Mouse (Mus musculus) layer of hippocampus, postnatal 10 days (tissue): Measurements from ENCODE around the gene Aebp1. TPM values are rescaled to one million over a fixed set of nuclear protein-coding genes. Genes with fewer than 3 reads are reported as not detected.
A peak's percentile ranks its signal among the peaks of the same experiment; 100 is the strongest.
"Not testable (repeated sequence)": the region's sequence is repeated elsewhere in the genome, so short reads cannot be mapped to it uniquely, and the experiment has no call there.

Experiments
- DNase-seq, 2 experiments: peaks; one replicate each; pipeline ENCODE4 v3.0.0; 2021; ENCODE audit warnings: low spot score in 2 of 2
- total RNA-seq, 2 experiments: library from RNA; stranded (reverse); gene quantifications; 2 replicates each; pipeline ENCODE4 v1.2.3; 2021

The Aebp1 gene
- total RNA-seq, 2 experiments from 2014 or later, result 13.0 to 16.0 TPM

DNA sequence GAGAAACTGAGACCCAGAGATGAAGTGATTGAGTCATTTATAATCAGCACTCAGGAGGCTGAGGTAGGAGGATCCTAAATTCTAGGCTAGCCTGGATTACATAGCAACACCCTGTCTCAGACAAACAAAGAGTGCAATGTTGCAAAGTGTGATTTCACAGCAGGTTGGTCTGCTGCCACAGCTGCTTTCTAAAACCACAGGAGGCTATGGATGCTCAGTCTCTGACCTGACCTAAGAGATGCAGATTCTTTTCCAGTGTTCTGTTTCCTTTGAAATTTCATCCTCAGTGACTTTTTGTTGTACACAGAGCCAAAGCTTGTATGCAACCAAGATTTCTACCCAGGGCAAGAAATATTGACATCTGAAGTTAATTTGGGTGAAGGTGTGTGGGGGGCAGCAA is 6.3 kb upstream of the Aebp1 start:
- no peak for DNase-seq

DNA sequence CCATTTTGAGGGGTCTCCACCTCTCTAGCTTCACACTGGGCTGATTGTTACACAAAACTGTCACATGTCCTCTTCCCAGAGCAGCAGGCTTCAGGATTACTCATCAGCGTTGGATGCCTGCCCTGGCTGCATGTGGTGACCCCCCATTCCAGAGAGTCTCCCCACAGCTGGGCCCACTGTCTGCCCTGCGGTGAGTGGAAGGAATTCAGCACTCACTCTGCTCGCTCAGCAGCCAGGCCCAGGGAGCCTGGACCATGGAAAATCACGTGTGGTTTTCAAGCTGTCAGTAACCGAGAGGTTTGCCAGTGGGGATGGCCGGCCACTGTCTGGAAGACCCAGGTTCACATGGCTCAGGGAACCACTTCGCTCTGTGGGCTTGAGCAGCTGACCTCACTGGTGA is 5.8 kb upstream of the Aebp1 start:
- peak; percentile 53 to 60 for DNase-seq

DNA sequence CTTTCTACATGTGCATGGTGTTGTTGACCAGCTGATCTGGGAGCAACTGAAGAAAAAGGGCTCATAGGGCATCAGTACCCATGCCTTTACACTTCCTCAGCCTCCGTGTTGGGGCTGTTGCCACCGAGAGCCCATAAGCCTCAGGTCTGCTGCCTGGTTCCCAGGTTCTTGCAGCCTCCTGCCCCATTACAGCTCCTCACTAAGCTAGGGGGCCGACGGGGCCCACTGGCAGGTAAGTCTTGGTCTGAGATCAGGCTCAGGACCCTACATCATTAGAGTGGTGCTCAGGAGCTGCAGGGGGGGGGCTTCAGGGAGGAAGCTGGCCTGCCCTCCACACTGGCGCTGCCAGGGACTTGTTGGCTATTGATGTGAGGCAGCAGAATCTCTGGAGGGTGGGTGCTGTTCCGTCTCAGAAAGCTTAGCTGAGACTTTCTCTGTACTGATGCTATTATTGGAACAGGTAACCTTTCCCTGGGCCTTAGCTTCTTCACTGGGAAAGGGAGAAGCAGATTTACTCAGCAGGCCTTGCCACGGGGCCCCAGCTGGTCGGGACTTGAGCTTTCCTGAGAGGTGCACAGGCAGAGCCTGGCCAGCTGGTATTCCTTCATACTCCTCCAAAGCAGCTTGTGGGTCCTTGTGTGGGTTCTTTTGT is 5.1 kb upstream of the Aebp1 start:
- DNase-seq, result no peak

DNA sequence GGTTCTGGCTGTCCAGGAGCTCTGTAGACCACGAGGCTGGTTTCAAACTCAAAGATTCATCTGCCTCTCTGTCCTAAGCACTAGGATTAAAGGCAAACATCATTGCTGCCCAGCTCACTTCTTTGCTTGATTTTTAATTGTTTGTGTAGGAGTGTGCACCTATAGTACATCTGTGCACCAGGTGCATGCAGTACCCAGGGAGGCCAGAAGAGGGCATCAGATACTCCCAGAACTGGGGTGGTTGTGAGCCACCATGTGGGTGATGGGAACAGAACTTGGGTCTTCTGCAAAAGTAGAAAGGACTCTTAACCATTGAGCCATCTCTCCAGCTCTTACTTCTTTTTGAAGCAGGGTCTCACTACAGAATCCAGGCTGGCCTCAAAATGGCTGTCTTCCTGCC is 3.0 kb upstream of the Aebp1 start:
- DNase-seq, result no peak

DNA sequence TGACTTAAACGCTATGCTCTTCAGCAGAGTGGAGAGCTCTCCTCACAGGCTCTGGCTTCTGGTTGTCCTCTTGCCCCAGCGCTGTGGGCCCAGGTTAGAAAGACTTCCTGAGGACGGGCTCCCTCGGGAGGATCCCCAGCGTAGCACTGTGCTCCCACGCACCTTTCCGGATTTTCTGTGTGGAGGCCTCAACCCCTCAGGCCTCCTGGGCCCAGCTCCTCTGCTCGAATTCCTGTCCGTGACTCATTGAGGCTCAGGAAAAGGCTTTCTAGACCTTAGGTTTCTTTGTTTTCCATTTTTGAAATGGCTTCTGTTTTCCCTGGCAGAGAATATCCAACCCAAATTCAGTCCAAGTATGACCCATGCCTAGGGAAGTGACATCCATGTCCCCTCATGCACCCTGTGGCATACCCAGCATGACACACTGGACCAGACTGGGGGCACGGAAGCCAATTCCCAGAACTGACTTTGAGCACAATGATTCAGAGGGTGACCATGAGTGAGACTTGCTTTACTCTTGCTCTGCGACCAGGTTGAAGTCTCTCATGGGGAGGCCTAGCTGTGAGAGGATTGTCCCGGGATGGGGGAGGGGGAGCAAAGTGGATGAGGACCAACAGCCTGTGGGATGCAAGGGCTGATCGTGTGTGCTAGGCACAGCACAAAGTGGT is 1.7 kb upstream of the Aebp1 start:
- no peak for DNase-seq

DNA sequence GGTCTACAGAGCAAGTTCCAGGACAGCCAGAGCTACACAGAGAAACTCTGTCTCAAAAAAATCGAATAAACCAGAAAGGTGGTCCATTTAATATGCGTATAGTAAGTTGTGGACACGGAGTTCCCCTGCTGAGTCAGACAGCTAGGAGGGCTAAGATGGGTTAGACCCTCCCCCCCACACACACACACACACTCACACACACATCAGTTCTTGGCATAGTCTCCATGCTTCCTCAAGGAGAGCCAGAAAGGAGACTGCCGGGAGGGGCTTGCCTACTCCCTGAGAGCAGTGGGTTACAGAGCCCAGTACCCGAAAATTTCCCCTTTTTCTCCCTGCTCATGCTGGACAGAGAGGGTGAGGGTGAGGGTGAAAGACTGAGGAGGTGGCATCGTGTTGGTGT is 1.1 kb upstream of the Aebp1 start:
- no peak for DNase-seq

DNA sequence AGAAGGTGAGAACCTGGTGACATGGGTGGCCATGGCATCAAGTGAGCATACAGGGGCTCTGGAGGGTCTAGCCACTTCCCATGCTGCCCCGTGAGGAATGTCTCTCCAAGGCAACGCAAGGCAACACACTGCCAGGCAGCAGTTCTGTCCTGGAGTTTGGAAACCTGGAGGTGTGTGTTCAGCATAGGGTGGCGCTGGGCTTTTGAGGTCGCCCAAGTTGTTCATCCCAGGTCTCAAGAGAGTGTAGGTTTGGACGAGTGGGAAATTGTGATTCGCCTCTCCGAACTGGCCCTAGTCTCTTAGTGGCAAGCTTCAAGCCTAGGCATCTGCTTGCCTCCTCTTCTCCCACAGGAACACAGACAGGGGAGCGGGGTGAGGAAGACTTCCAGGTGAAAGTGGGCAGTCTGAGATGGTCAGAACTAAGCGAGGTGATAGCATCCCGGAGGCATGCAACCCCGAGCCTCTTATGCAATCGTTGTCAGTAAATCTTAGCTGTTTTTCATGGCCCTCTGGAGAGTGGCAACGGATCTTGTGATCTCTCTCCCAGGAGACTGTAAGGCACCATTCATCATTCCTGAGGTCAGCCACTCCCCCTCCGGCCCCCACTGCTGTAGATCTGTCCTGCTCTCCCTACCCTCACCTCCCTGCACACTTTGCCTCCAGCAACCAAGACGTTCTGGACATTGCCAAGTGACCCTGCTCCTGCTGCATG is 803 bp downstream of the Aebp1 start:
- DNase-seq, result no peak

DNA sequence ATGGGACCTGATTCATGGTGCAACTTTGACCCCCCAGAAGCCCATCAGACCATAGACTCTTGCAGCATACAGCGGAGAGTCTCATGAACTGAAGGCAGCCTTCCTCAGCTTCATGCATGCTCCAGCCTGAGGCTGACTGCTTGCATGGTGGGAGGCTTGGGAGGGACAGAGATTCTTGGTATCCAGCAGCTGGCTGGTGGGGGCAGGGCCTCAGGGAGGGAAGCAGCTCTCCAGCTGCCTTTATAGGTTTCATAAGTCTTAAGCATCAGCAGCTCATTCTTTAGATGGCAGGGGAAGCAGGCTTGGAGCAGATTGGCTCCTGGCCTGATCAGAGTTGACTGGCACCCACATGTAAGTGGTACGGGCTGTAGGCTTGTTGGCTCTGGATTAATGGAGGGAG is 5.4 kb downstream of the Aebp1 start:
- no peak for DNase-seq

DNA sequence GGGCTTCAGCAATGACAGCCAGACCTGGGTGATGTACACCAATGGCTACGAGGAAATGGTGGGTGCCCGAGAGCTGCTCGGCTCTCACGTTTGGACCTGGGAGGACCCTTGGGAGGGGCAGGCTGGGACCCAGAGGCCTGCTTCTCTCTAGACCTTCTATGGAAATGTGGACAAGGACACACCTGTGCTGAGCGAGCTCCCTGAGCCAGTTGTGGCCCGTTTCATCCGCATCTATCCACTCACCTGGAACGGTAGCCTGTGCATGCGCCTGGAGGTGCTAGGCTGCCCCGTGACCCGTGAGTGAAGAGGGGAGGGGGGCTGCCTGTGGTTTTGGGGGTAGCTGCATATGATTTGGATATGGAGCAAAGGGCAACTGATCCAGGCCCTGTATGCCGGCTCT is 6.6 kb downstream of the Aebp1 start:
- DNase-seq, result no peak

DNA sequence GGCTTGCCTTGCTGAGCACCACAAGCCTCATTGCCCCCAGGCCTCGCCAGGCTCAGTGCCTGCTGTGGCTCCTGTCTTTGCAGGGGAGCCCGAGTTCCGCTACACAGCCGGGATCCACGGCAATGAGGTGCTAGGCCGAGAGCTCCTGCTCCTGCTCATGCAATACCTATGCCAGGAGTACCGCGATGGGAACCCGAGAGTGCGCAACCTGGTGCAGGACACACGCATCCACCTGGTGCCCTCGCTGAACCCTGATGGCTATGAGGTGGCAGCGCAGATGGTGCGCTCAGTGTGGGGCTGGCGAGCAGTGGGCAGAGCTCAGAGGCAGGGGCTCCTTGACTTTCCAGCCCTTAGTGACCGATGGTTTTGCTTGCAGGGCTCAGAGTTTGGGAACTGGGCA is 7.6 kb downstream of the Aebp1 start:
- DNase-seq, result no peak

DNA sequence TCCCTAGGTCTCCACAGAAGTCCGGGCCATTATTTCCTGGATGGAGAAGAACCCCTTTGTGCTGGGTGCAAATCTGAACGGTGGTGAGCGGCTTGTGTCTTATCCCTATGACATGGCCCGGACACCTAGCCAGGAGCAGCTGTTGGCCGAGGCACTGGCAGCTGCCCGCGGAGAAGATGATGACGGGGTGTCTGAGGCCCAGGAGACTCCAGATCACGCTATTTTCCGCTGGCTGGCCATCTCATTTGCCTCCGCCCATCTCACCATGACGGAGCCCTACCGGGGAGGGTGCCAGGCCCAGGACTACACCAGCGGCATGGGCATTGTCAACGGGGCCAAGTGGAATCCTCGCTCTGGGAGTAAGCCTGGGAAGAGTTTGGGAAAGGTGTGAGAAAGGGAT is 8.3 kb downstream of the Aebp1 start:
- no peak for DNase-seq

DNA sequence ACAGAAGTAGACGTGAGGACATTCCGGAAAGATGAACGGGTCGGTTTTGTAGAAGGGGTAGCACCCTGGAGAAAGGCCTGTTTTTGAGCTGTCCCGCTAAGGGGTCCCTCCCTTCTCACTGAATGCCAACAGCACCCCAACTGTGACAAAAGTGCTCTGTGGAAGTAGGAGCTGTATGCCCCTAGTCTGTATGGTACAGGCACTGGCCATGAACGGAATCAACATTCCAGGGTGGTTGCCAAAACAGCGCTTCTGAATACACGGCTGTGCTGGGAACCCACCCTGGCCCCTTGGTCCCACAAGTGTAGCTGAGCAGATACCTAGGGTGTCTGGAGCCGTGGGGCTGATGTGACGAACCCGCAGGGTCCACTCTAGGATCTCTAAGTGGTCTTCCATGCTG is 11.0 kb downstream of the Aebp1 start:
- DNase-seq, result no peak

DNA sequence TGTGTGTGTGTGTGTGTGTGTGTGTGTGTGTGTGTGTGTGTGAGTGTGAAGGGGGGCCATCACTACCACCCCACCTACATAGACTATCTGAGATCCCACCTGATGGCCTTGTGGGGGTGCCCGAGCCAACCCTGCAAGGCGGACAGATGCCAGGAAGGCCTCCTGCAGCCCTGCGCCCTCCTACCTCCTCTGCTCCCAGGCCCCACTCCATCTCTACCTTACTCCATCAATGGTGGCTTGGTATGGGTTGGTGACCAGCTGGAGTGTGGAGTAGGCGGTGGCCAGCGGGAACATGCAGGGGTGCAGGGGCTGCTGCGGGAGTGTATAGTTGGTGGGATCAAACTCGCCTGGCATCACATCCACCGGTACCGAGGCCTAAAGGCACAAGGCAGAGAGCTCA is 11.4 kb downstream of the Aebp1 start:
- DNase-seq, result no peak

DNA sequence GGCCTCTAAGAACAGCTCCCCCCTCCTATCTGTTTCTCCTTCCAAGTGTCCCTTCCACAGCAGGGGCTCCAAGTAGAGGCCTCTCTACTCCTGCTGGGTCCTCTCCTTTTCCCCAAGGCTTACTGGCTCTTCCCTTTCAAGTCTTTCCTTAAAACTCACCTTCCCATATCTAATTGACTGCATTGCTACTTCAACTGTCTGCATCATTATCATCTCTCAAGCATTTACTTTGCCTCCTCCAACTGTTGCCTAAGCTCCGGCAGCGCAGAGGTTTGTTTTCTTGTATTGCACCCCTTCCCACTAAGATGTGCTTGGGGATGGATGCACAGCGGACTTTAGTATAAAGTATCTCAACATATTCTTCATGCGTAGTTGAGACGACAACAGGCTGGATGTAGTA is 15.7 kb downstream of the Aebp1 start:
- no peak for DNase-seq

DNA sequence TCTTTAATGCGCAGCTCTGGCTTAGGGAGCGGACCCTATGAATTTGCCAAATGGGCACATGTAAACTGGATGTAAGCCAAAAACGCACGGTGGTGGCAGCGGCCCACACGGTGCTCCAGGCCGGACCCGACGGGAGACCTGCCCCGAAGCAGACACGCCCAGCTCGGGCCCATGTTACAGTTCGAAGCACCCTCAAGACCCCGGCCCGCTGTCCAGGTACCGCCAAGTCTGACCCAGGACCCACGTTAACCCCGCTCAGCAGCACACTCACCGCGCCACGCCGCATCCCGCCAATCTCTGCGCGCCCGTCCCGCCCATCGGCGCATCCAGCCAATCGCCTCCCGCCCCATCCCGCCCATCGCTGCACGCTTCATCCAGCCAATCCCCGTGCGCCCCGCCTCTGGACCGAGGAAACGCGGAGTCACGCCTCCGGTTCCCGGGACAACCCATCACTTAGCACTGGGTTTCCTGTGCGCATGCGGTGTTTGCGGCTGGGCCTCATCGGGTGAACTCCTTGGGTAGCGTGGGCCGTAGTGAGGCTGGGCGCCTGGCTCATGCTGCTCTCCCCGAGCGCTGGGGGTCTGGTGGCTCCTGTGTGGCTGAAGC is 16.3 kb downstream of the Aebp1 start, which contains the start of gene Pold2:
Gene Pold2, minus strand, starts transcription at position 372 of the 606 bp plus-strand sequence.
- peak; percentile 95 to 97 for DNase-seq

DNA sequence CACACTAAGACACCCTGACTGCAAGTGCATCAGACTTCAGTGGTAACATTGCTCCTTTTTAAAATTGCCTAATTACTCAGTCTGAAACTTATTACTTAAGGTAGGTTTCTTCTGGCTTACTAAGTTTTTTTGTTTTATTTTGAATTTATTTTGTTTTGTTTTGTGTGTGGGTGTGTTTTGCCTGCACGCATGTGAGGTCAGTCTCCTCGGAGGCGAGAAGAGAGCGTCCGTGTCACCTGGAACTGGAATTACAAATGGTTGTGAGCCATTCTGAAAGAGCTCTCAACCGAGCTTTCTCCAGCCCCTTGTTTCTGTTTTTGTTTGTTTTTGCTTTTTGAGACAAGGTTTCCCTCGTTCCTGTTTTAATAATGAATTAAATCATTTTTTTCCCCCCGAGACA is 16.9 kb downstream of the Aebp1 start:
- DNase-seq, result no peak

DNA sequence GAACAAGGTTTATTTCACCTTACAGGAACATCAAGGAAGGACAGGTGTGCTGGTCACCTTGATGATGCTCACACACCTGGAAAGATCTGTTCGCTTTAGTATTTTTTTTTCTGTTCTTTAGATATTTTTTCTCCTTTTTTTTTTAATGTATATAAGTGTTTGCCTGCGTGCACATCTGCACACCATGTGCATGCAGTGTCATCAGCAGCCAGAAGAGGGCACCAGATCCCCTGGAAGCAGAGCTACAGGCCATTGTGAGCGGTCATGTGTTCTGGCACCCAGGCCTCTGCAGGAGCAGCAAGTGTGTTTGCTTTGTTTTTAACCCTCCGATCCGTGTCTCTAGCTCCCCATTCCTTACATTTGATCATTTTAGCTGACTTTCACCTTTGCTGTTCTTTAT is 18.2 kb downstream of the Aebp1 start:
- peak; percentile 80 to 81 for DNase-seq

DNA sequence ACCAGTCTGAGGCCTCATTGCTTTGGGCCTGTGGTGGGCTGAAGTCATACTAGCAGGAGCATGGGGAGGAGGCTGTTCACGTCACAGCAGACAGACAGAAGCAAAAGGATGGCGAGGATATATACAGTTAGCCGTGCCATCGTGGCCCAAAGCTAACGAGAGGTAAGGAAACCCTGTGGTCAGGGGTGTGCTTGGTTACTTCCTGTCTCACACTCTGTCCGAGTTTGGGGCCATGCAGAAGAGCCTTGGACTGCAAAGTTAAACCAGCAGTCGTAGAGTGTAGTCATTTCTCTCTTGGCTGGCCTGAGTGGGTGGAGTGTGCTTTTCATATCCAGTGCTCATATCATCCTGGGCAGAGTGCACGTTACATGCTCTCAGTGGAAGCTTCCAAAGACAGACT is 20.8 kb downstream of the Aebp1 start:
- no peak for DNase-seq

DNA sequence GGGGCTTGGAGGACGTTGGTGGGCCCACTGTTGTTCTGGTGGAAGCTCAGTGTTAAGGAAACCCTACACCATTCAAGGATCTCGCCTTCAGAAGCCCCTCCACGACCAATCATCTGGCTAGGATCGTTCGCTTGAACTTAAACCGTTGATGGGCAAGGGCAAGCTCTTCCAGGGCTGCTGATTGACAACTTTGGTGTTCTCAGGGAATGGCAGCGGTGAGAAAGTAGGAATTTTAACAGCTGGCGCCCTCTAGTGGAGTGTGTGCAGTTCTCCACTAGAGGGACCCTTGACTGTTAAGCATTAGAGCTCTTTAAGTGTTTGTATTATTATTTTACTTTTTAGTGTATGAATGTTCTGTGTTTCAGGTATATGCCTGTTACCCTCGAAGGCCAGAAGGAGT is 24.4 kb downstream of the Aebp1 start:
- peak; percentile 74 to 81 for DNase-seq

DNA sequence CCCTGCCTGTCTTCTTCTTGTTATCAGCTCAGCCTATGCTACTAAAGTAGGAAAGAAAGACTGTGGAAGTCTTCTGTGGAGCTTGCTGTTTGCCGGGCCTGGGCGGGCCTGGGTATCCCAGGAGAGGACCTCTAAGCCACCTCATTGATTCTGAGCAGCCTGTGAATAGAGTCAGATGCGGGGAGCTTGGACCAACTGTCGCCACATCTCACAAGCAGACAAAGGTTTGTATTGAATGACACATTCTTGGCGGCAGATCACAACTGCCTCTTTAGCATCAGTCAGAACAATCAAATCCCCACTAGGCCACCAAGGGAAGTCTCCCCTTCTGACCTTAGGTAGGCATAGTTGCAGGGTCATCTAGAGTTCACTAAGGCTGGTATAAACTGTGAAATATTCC is 25.5 kb downstream of the Aebp1 start:
- no peak for DNase-seq

DNA sequence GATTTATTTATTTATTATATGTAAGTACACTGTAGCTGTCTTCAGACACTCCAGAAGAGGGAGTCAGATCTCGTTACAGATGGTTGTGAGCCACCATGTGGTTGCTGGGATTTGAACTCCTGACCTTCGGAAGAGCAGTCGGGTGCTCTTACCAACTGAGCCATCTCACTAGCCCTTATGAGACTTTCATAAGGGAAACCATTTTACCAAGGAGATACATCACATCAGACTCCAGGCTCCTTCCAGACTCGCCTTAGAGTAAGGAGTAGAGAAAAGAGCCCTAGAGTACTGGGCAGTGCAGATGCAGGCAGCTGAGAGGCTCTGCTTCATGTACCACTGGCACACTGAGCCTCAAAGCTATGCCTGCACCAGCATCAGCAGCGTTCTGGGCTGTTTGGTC is 26.8 kb downstream of the Aebp1 start:
- not testable (repeated sequence) for DNase-seq

DNA sequence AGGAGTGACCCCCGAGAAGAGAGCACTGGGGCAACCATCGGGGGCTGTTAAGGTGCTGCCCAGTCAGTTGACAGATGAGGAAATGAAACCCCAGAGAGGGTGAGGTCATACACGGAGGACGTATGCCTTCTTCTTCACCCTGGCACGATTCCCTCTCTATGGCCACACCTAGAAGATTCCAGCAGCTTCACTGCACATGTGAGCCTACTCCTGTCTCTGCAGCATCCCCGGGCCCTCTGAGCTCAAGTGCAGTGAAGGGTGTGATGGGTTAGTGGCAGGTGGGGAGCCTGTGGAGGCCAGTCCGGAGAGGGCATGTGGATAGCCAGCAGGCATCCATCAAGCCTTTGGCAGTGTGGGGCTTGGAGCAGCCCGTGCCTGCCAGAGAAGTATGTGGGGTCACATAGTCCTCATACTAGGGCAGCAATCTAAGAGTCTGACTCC is 30.4 kb downstream of the Aebp1 start:
- no peak for DNase-seq
